Mouse (Mus musculus) kidney, postnatal 0 days (tissue): ENCODE measurements at regions not wholly inside any gene's neighbourhood (a gene's known extent, or its start where the extent isn't known, plus 50 kb on each side); places are given as distances from the start of the nearest gene placed in this dataset.

Source experiments
- ATAC-seq: fragments of 200-750 bp; cut with Nextera tagmentation; replicated peaks from 2 replicates; pipeline ENCODE4 v1.8.0; 2017; ENCODE audit warnings: low read depth, moderate number of reproducible peaks, moderate TSS enrichment, moderate library complexity; ENCODE audit not compliant: low FRiP score
- DNase-seq: peaks from one replicate; pipeline ENCODE4 v3.0.0-alpha.2; 2016; ENCODE audit warnings: low spot score
- H3K27ac ChIP-seq: fragments of 300-500 bp; sonication (generic); 2 replicates; pipeline ENCODE4 v1.5.1; 2014; ENCODE audit warnings: mild to moderate bottlenecking
- H3K27me3 ChIP-seq: fragments of 300-500 bp; sonication (generic); 2 replicates; pipeline ENCODE4 v1.6.1; 2014; ENCODE audit warnings: low read length, mixed read lengths; ENCODE audit not compliant: insufficient read depth
- H3K36me3 ChIP-seq: fragments of 300-500 bp; sonication (generic); 2 replicates; pipeline ENCODE4 v1.6.1; 2014; ENCODE audit warnings: low read length, mixed read lengths; ENCODE audit not compliant: insufficient read depth
- H3K4me1 ChIP-seq: fragments of 300-500 bp; sonication (generic); replicated peaks from 2 replicates; pipeline ENCODE4 v1.6.1; 2014; ENCODE audit warnings: antibody characterized with exemption, low read length, mixed read lengths; ENCODE audit not compliant: insufficient read depth
- H3K4me2 ChIP-seq: fragments of 300-500 bp; sonication (generic); 2 replicates; pipeline ENCODE4 v1.6.1; 2014; ENCODE audit warnings: mild to moderate bottlenecking, low read length, moderate library complexity, mixed read lengths
- H3K4me3 ChIP-seq: fragments of 300-500 bp; sonication (generic); replicated peaks from 2 replicates; pipeline ENCODE4 v1.5.1; 2014; ENCODE audit warnings: low read depth, low read length
- H3K9ac ChIP-seq: fragments of 300-500 bp; sonication (generic); 2 replicates; pipeline ENCODE4 v1.6.1; 2014; ENCODE audit warnings: low read depth, low read length
- H3K9me3 ChIP-seq: fragments of 300-500 bp; sonication (generic); replicated peaks from 2 replicates; pipeline ENCODE4 v1.6.1; 2016; ENCODE audit warnings: low read length, inconsistent platforms, mixed read lengths
- CTCF ChIP-seq: IDR thresholded peaks from 2 replicates; pipeline ENCODE4 v1.5.1; 2016; ENCODE audit warnings: antibody characterized with exemption, low read depth, mild to moderate bottlenecking, moderate library complexity
- WGBS: fragments of 180-500 bp; shearing (Covaris S2); extraction: QIAGEN DNeasy Blood & Tissue Kit; methylation state at CpG from one replicate; pipeline ENCODE4 v1.1.7; 2014; 5-methylcytosine and 5-hydroxymethylcytosine counted together

GRCm38 (mm10) chr13:112203721-112204120 lies 84.5 kb upstream of the Ankrd55 start:
- DNase-seq (no peak), ATAC-seq (no peak)
- Histone ChIP-seq H3K36me3 (no peaks in the 10 kb centered on the region), H3K4me2 (no peak overlapping the region), H3K9ac (no peak overlapping the region), H3K27ac (no peak overlapping the region), H3K4me1 (peaks cover 3% of the 10 kb centered on the region; the same call in 1 of the 2 replicates), H3K9me3 (no peaks in the 10 kb centered on the region), H3K4me3 (no peak overlapping the region), H3K27me3 (no peaks in the 10 kb centered on the region)
- no peak for TF ChIP-seq CTCF
- 78% methylated on average over 8 of the region's 8 CpGs for WGBS

- DNase-seq, result no peak
- Histone ChIP-seq H3K9me3 (no peaks in the 10 kb centered on the region), H3K27ac (no peak overlapping the region), H3K27me3 (no peaks in the 10 kb centered on the region), H3K4me2 (no peak overlapping the region), H3K9ac (no peak overlapping the region), H3K4me3 (no peak overlapping the region), H3K4me1 (peaks cover 3% of the 10 kb centered on the region; the same call in 1 of the 2 replicates), H3K36me3 (no peaks in the 10 kb centered on the region)
- no peak for TF ChIP-seq CTCF
- 60% methylated on average over 3 of the region's 3 CpGs for WGBS
- no peak for ATAC-seq
These were observed 84.0 kb upstream of the Ankrd55 start for GRCm38 (mm10) chr13:112204204-112204603.

- H3K9ac ChIP-seq, result no peak overlapping the region
These were observed 83.4 kb upstream of the Ankrd55 start for GRCm38 (mm10) chr13:112204813-112205212.

GRCm38 (mm10) chr13:112207617-112208235 lies 80.5 kb upstream of the Ankrd55 start:
- no peak; the same call in 1 of the 2 replicates for ATAC-seq
- Histone ChIP-seq H3K9me3 (no peaks in the 10 kb centered on the region), H3K4me3 (no peak overlapping the region), H3K36me3 (no peaks in the 10 kb centered on the region), H3K4me2 (no peak overlapping the region), H3K27me3 (no peaks in the 10 kb centered on the region), H3K27ac (0 out of 2 replicates have a peak overlapping the region, but pooled peaks have one; percentile 4), H3K9ac (no peak overlapping the region), H3K4me1 (peaks cover 3% of the 10 kb centered on the region; the same call in 1 of the 2 replicates)
- no peak for DNase-seq
- 42% methylated on average over 12 of the region's 12 CpGs for WGBS
- TF ChIP-seq CTCF, result no peak

More at GRCm38 (mm10) chr13:112204813-112205212, 83.4 kb upstream of the Ankrd55 start:
- Histone ChIP-seq H3K9me3 (no peaks in the 10 kb centered on the region), H3K36me3 (no peaks in the 10 kb centered on the region), H3K4me1 (peaks cover 3% of the 10 kb centered on the region; the same call in 1 of the 2 replicates), H3K27ac (no peak overlapping the region), H3K27me3 (no peaks in the 10 kb centered on the region), H3K4me3 (no peak overlapping the region), H3K4me2 (no peak overlapping the region)
- TF ChIP-seq CTCF, result no peak
- 70% methylated on average over 5 of the region's 5 CpGs for WGBS
- ATAC-seq, result no peak
- no peak for DNase-seq

GRCm38 (mm10) chr13:112211841-112212240 lies 76.4 kb upstream of the Ankrd55 start:
- no peaks in the 10 kb centered on the region for H3K36me3 ChIP-seq
- no peak overlapping the region for H3K9ac ChIP-seq
- ATAC-seq, result no peak
- TF ChIP-seq CTCF, result no peak
- H3K27me3 ChIP-seq, result no peaks in the 10 kb centered on the region
- no peaks in the 10 kb centered on the region for H3K9me3 ChIP-seq
- H3K4me2 ChIP-seq, result no peak overlapping the region
- no peak overlapping the region for H3K27ac ChIP-seq
- DNase-seq, result no peak
- peaks cover 3% of the 10 kb centered on the region; the same call in 1 of the 2 replicates for H3K4me1 ChIP-seq
- WGBS, result 47% methylated on average over 9 of the region's 9 CpGs
- no peak overlapping the region for H3K4me3 ChIP-seq

- TF ChIP-seq CTCF, result peak; percentile 15; the same call in 1 of the 2 replicates
- DNase-seq (no peak), ATAC-seq (no peak)
- H3K36me3 ChIP-seq, result no peaks in the 10 kb centered on the region
- no peak overlapping the region for H3K4me2 ChIP-seq
- WGBS, result 84% methylated on average over 12 of the region's 12 CpGs
- H3K4me3 ChIP-seq, result no peak overlapping the region
- H3K9ac ChIP-seq, result no peak overlapping the region
- H3K4me1 ChIP-seq, result peaks cover 3% of the 10 kb centered on the region; the same call in 1 of the 2 replicates
- H3K9me3 ChIP-seq, result no peaks in the 10 kb centered on the region
- H3K27me3 ChIP-seq, result no peaks in the 10 kb centered on the region
- H3K27ac ChIP-seq, result no peak overlapping the region
These were observed 75.9 kb upstream of the Ankrd55 start for GRCm38 (mm10) chr13:112212391-112212790.
